Mouse (Mus musculus): ENCODE measurements around the gene Tspoap1. TPM values are rescaled to one million over a fixed set of nuclear protein-coding genes. Genes with fewer than 3 reads are reported as not detected.

Gene Tspoap1
- polyA plus RNA-seq, 1 experiment from 2014 or later, result 47.4 TPM

DNA sequence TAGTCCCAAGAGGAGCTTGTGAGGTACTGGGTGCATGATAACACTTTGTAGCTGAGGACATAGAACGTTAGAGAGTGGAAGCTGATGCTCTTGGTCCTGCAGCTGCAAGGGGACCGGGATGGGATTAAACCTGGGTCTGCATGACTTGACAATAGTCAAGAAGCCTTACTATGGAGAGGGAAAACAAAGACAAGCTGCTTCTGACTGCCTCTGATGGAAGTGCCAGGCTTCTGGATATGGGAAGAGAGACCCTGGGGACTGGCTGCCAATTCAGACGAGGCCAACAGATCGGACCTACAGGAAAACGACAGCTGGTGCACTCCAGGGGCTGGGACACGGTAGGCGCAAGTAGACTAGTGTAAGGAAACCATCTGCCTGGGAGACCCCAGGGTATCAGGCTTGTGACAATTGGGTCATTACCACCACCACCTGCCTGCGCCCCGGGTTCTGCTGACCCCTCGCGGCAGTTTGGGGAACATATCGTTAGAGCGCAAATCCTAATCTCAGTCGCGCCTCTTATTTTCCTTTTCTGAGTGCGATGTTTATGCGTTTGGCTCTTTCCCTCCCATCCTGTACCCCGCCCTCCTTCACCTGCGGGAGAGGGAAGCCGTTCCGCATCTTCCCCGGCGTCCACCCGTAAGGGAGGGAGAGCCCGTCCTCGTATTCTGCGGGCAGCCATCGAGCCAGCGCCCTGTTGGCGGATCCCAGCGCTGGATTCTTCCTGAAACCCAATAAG is 56.5 kb downstream of the Tspoap1 start:
- peaks cover 10% of the 10 kb centered on the region for H3K4me1 ChIP-seq (replicated peaks; ENCODE audit: control insufficient read depth, insufficient read depth, low read length)
- peak overlapping the region; percentile 61 for H3K9ac ChIP-seq (replicated peaks; ENCODE audit: low read depth, low read length)
- no peaks in the 10 kb centered on the region for H3K36me3 ChIP-seq (ENCODE audit: control insufficient read depth, insufficient read depth)
- no peaks in the 10 kb centered on the region for H3K27me3 ChIP-seq (replicated peaks; ENCODE audit: control insufficient read depth, insufficient read depth, low read length)
- peak; percentile 90 for ATAC-seq
- peak overlapping the region; percentile 81 for H3K4me2 ChIP-seq (ENCODE audit: low read length)
- no peaks in the 10 kb centered on the region for H3K9me3 ChIP-seq (ENCODE audit: control insufficient read depth, low read length)
- peak overlapping the region; percentile 48 for H3K4me3 ChIP-seq (replicated peaks; ENCODE audit: low read length)
- WGBS, result 3% methylated on average over 31 of the region's 31 CpGs
- H3K27ac ChIP-seq (ENCODE audit: low read length), result no peak overlapping the region

DNA sequence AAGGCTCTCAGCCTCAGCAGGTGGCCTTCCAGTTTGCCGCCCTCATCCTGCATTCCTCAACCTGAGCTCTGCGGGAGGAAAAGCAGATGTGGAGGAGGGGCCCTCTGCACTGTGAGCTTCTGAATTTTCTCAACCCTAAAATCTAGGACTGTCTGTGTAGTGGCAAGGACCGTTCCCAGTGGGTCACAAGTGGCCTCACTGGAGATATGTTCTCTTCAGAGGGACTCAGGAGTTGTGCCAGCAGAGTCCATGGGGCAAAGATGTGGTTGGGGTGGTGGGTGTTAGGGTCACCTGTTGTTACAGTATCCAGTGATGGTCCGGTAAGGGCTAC is 57.1 kb downstream of the Tspoap1 start:
- H3K4me1 ChIP-seq (replicated peaks; ENCODE audit: control insufficient read depth, insufficient read depth, low read length), result peaks cover 10% of the 10 kb centered on the region
- no peaks in the 10 kb centered on the region for H3K9me3 ChIP-seq (ENCODE audit: control insufficient read depth, low read length)
- 29% methylated on average over 4 of the region's 4 CpGs for whole genome bisulfite sequencing
- peak; percentile 26; the same call in 1 of the 2 replicates for ATAC-seq
- H3K27me3 ChIP-seq (replicated peaks; ENCODE audit: control insufficient read depth, insufficient read depth, low read length), result no peaks in the 10 kb centered on the region
- peak overlapping the region; percentile 48 for H3K4me3 ChIP-seq (replicated peaks; ENCODE audit: low read length)
- H3K9ac ChIP-seq (replicated peaks; ENCODE audit: low read depth, low read length), result peak overlapping the region; percentile 61
- peak overlapping the region; percentile 81 for H3K4me2 ChIP-seq (ENCODE audit: low read length)
- H3K27ac ChIP-seq (ENCODE audit: low read length), result no peak overlapping the region
- no peaks in the 10 kb centered on the region for H3K36me3 ChIP-seq (ENCODE audit: control insufficient read depth, insufficient read depth)

DNA sequence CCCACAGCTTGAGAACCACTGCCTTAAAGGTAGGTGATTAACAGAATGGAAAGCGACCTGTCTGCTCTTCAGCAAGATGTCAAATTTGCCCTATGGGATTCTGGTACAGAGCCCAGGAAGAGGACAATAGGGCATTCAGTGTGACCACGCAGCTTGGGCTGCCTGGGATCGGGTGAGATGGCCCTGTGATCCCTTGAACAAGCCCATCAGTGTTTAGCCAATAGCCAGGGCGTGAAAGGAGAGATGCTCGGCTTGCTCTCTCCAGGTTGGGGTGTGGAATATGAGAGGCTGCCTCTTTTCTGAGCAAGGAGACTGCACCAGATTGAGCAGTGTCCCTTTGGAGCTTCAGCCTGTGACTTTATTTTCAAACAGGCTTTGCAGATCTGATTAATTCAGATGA is 61.2 kb downstream of the Tspoap1 start:
- Histone ChIP-seq H3K4me3 (replicated peaks; ENCODE audit: low read length) (no peak overlapping the region), H3K36me3 (ENCODE audit: control insufficient read depth, insufficient read depth) (no peaks in the 10 kb centered on the region), H3K4me1 (replicated peaks; ENCODE audit: control insufficient read depth, insufficient read depth, low read length) (peaks cover 10% of the 10 kb centered on the region), H3K27ac (ENCODE audit: low read length) (no peak overlapping the region), H3K27me3 (replicated peaks; ENCODE audit: control insufficient read depth, insufficient read depth, low read length) (no peaks in the 10 kb centered on the region), H3K9me3 (ENCODE audit: control insufficient read depth, low read length) (no peaks in the 10 kb centered on the region), H3K9ac (replicated peaks; ENCODE audit: low read depth, low read length) (no peak overlapping the region), H3K4me2 (ENCODE audit: low read length) (no peak overlapping the region)
- 46% methylated on average over 5 of the region's 5 CpGs for WGBS
- no peak for ATAC-seq

DNA sequence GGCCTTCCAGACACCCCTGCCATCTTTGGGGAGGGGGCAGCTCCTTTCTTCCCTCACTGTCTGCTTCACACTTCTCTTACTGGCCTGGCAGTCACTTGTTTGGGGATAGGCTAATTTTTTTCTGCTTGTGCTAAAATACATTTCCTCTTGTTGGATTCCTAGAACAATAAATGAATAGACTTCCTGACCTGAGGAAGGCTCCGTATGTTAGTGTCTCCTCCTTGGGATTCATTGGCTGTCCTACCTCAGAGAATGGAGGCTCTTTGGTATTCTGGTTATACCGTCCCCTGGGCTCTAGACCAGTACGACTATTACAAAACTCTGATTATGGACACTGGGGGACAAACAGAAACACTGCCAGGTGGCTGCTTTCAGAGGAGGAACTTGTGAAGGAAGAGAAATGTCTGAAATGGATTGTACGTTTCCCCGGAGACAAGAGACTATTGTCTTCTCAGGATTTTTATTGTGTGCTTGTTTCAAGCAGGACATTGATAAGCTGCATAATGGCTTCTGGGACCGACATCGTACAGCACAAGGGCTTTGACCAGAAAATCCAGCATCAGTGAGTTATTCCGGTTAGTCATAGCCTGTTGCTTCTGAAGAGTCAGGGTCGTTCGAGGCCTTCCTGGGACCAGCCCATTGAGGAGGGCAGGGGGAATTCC is 68.0 kb downstream of the Tspoap1 start, which contains the start of gene Lpo:
TSS of gene Lpo (minus strand) at position 51 of the 662 bp plus-strand sequence.
- Histone ChIP-seq H3K9me3 (ENCODE audit: control insufficient read depth, low read length) (no peaks in the 10 kb centered on the region), H3K4me1 (replicated peaks; ENCODE audit: control insufficient read depth, insufficient read depth, low read length) (0 out of 2 replicates have a peak, but pooled peaks cover 4% of the 10 kb centered on the region), H3K27me3 (replicated peaks; ENCODE audit: control insufficient read depth, insufficient read depth, low read length) (no peaks in the 10 kb centered on the region), H3K36me3 (ENCODE audit: control insufficient read depth, insufficient read depth) (no peaks in the 10 kb centered on the region), H3K4me2 (ENCODE audit: low read length) (no peak within 1 kb of the TSS), H3K9ac (replicated peaks; ENCODE audit: low read depth, low read length) (no peak within 1 kb of the TSS), H3K4me3 (replicated peaks; ENCODE audit: low read length) (no peak within 1 kb of the TSS), H3K27ac (ENCODE audit: low read length) (no peak within 1 kb of the TSS)
- 20% methylated on average over 10 of the region's 10 CpGs for WGBS
- ATAC-seq, result no peak

MicroRNAs within 50 kb of the gene (microRNA counts, 519-probe panel; counts per million panel counts)
- 2,561 counts per million, percentile 63 among the panel's probes with 10 or more counts for microRNA mmu-miR-142-3p
- 3,292 counts per million, percentile 84 among the panel's probes with 10 or more counts for microRNA mmu-miR-142-5p

Small RNA genes within 50 kb of the gene (microRNA-seq; reads per million reads assigned to microRNA genes)
- not detected for gene Mir142
- not detected for gene Mir142b

Other genes with a start within 250 kb of the Tspoap1 start
- gene Gm11492, start 193.9 kb upstream of the Tspoap1 start, polyA plus RNA-seq (2015; fragmentation: Nextera tagmentation; extraction: Ambion mirVana), result not detected in 2 replicates
- gene Sept4, start 191.6 kb upstream of the Tspoap1 start, polyA plus RNA-seq (2015; fragmentation: Nextera tagmentation; extraction: Ambion mirVana), result 21.9 and 22.9 TPM in 2 replicates
- gene Mtmr4, start 168.4 kb upstream of the Tspoap1 start, polyA plus RNA-seq (2015; fragmentation: Nextera tagmentation; extraction: Ambion mirVana), result 65.1 and 71.5 TPM in 2 replicates
- 0.45 and 0.46 TPM in 2 replicates for gene Hsf5, start 143.4 kb upstream of the Tspoap1 start, polyA plus RNA-seq (2015; fragmentation: Nextera tagmentation; extraction: Ambion mirVana)
- 0.76 and 1.9 TPM in 2 replicates for gene Rnf43, start 97.8 kb upstream of the Tspoap1 start, polyA plus RNA-seq (2015; fragmentation: Nextera tagmentation; extraction: Ambion mirVana)
- 133 and 147 TPM in 2 replicates for gene Supt4a, start 23.0 kb upstream of the Tspoap1 start, polyA plus RNA-seq (2015; fragmentation: Nextera tagmentation; extraction: Ambion mirVana)
- 0.29 and 0.80 TPM in 2 replicates for gene Mpo, start 33.0 kb downstream of the Tspoap1 start, polyA plus RNA-seq (2015; fragmentation: Nextera tagmentation; extraction: Ambion mirVana)
- 0.42 and 0.48 TPM in 2 replicates for gene Lpo, start 67.7 kb downstream of the Tspoap1 start, polyA plus RNA-seq (2015; fragmentation: Nextera tagmentation; extraction: Ambion mirVana)
- gene Mks1, start 92.7 kb downstream of the Tspoap1 start, polyA plus RNA-seq (2015; fragmentation: Nextera tagmentation; extraction: Ambion mirVana), result 9.7 and 12.6 TPM in 2 replicates
- gene Epx, start 115.0 kb downstream of the Tspoap1 start, polyA plus RNA-seq (2015; fragmentation: Nextera tagmentation; extraction: Ambion mirVana), result 0.24 TPM in 1 of 2 replicates, not detected in the other
- gene Olfr462, start 131.7 kb downstream of the Tspoap1 start, polyA plus RNA-seq (2015; fragmentation: Nextera tagmentation; extraction: Ambion mirVana), result not detected in 2 replicates
- gene Olfr463, start 136.8 kb downstream of the Tspoap1 start, polyA plus RNA-seq (2015; fragmentation: Nextera tagmentation; extraction: Ambion mirVana), result not detected in 2 replicates
- not detected in 2 replicates for gene Olfr464, start 160.4 kb downstream of the Tspoap1 start, polyA plus RNA-seq (2015; fragmentation: Nextera tagmentation; extraction: Ambion mirVana)
- gene Dynll2, start 227.0 kb downstream of the Tspoap1 start, polyA plus RNA-seq (2015; fragmentation: Nextera tagmentation; extraction: Ambion mirVana), result 31.8 and 43.1 TPM in 2 replicates

Data from forebrain, embryonic 16.5 days (tissue).